Mouse (Mus musculus) common myeloid progenitor, adult 5-6 weeks (primary cell): ENCODE measurements around the gene Wwtr1. TPM values are rescaled to one million over a fixed set of nuclear protein-coding genes. Genes with fewer than 3 reads are reported as not detected.

ENCODE experiments used
- total RNA-seq: library from RNA; stranded (forward); fragments of 200-1000, 187-1606 nt; gene quantifications from 2 replicates; pipeline ENCODE4 v1.2.3, GENCODE M21; 2017

Wwtr1 gene
- total RNA-seq, 1 experiment from 2014 or later, result not detected

Other genes starting within 250 kb of the Wwtr1 start
- not detected in 2 replicates for gene Tm4sf4, start 150.6 kb downstream of the Wwtr1 start, total RNA-seq
- gene Commd2, start 75.8 kb upstream of the Wwtr1 start, total RNA-seq, result 17.9 and 24.4 TPM in 2 replicates
- gene Ankub1, start 116.9 kb upstream of the Wwtr1 start, total RNA-seq, result not detected in 2 replicates
- gene Rnf13, start 160.2 kb upstream of the Wwtr1 start, total RNA-seq, result 59.4 and 61.1 TPM in 2 replicates